Mouse (Mus musculus) E14TG2a.4 (cell line): ENCODE results near the gene Trpc7.

Experiments
- CTCF ChIP-seq: conservative IDR thresholded peaks from 2 replicates; pipeline ENCODE4 v1.5.1; 2014; ENCODE audit warnings: low read length
- NANOG ChIP-seq: IDR thresholded peaks from 2 replicates; pipeline ENCODE4 v1.6.1; 2014; ENCODE audit warnings: borderline replicate concordance, low read length, mixed read lengths
- POU5F1 ChIP-seq: IDR thresholded peaks from 2 replicates; pipeline ENCODE4 v1.6.1; 2014; ENCODE audit warnings: low read length, borderline replicate concordance

DNA sequence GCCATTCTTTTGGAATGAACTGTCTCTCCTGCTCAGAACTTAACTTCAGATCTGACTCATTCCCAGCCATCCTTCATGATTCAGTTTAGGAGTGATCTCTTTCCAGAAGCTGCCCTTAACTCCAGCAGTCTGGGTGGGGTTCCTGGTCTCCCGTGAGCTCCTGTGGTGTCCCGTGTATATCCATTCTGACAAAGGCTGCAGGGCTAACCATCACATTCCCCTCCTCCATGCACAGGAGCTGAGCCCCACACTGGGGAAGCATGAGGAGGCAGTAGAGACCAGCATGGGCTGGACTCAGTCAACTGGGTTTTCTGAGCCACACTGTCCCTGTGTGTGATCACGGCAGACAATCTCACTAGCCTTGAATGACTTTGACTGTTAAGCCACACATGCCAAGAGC is 90.7 kb downstream of the Trpc7 start:
- no peak for TF ChIP-seq CTCF
- TF ChIP-seq NANOG, result no peak
- TF ChIP-seq POU5F1, result no peak
